Mouse (Mus musculus): Measurements from ENCODE around the gene Hadhb.

Hadhb gene

GRCm38 (mm10) chr5:30154474-30155394 is at the start of gene Hadhb, which contains the start of gene Hadha:
Hadhb (plus strand) TSS chr5:30155248.
Hadha (minus strand) TSS chr5:30155162.
- peak; percentile 95 for DNase-seq (ENCODE audit: low spot score)

DNA sequence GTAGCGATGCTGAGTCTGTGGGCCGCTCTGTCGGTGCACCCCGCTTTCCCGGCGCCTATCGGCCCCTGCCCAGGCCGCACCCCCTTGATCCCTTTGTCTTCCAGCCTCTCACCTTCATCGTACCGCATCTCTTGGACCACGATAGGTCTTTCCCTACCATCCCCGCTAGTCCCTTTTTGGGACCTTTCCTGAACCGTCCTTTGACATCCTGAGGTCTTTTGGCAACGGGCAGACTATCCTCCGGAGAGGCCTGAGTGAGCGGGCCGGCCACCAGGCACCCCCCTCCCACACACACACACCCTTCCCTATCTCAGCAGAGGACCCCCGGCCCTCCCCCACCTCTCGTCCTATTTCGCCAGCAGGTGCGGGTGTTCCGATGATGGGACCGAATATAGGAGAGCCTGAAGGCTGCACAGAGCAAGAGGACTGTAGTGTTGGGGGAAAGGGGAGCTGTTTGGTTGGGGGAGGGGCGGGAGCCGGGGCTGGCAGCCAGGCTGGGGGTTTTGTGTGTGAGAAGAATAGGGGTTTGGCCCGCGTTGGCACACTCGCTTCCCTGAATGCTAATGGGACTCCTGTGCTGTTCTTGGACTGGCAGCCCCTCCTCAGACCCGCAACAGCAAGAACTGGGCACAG is 49.3 kb upstream of the Hadhb start, which contains the start of gene 3110082J24Rik:
3110082J24Rik (minus strand) TSS at position 419 of the 633 bp plus-strand sequence.
- peak; percentile 5 for DNase-seq (ENCODE audit: low spot score)

GRCm38 (mm10) chr5:30106756-30107155 is 48.3 kb upstream of the Hadhb start:
- DNase-seq (ENCODE audit: low spot score) = peak; percentile 2

- DNase-seq (ENCODE audit: low spot score) = no peak
These were observed 47.9 kb upstream of the Hadhb start for GRCm38 (mm10) chr5:30107186-30107585.

DNA sequence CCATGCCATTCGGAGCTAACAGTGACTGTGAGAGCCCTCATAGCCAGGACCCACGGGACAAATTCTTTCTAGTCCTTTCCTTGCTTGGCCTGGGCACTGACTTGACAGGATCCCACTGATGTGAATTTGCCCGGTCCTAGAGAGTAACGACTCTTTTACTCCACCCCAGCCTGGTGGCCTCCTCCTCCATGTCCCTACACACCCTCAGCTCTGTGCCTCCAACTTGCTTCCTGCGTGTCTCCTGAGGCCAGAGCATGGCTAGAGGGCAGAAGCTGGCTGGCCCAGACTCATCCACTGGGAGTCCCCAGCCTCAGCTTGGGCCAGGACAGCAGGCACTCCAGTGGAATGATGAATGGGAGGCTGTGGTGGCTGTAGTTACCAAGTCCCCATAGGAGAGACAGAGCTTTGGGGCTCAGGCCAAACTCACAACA is 47.4 kb upstream of the Hadhb start:
- no peak for DNase-seq (ENCODE audit: low spot score)

DNA sequence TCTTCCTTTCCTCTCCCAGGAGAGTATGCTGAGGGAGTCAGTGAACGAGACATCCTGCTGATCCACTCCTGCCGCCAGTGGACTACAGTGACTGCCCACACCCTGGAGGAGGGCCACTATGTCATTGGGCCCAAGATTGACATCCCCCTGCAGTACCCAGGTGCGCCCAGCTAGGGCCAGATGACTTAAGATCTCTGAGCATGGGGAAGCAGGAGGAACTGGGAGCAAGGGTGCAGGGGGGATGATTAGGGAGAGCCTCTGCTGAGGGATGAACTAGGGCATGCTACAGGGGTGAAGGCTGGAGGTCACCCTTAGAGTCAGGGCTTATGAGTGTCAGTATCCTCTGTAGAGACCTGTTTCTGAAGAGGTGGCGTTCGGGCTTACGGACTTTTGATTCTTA is 46.8 kb upstream of the Hadhb start:
- no peak for DNase-seq (ENCODE audit: low spot score)

DNA sequence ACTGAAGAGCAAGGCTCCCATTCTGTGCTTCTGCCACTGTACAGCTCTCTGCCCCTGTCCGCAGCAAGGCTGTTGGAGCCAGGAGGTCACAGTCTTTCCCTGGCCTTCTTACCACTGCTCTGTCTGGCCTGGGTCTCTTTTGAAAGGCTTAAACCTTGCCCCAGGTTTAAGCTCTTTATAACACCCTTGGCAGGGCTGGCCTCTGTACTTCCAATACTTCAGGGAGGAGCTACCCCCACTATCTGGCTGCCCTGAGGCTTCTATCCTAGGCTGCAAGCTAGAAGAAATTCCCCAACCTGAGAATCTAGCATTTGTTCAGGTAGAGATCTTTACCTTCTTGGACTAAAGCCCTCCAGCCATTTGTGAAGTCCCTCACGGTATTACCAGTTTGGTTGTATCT is 45.1 kb upstream of the Hadhb start:
- no peak for DNase-seq (ENCODE audit: low spot score)

GRCm38 (mm10) chr5:30110371-30111060 is 44.5 kb upstream of the Hadhb start:
- DNase-seq (ENCODE audit: low spot score) = no peak

DNA sequence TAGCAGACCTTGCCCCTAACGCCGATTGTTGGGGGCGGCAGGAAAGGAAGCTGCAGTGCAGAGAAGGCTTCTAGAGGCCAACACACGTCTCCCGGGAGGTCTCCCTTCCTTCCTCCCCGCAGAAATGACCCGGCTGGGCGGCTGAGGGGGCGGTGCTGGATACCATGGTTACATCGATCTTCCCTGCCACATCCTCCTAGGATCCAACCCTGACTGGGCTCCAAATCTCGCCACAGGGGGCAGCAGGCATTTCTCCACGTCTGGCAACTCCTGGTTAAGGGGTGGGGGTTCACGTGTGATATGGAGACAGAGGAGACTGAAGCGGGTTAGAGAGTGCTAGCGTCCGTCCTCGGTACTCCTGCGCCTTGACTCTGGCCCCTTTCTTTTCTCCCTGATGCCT is 43.9 kb upstream of the Hadhb start:
- DNase-seq (ENCODE audit: low spot score) = no peak

GRCm38 (mm10) chr5:30111771-30112170 is 43.3 kb upstream of the Hadhb start:
- no peak for DNase-seq (ENCODE audit: low spot score)

DNA sequence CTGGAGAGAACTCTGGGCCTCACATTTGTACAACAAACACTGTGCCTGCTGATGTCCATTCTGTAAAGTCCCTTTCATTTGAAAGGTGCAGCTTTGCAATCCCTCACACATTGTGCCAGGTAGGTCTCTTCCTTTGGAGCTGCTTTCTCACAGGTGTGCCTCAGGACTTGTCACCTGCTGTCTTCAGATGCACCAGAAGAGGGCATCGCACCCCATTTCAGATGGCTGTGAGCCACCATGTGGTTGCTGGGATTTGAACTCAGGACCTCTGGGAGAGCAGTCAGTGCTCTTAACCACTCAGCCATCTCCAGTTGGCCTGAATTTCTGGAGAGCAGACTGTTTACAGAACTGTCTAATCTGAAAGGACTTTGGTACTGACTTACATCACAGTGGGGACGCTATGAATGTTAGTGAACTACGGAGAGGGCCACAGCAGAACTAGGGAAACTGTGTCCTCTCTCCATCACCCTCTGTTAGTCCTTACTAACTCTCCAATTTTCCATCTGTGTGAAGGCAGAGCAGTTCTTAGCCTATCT is 42.4 kb upstream of the Hadhb start:
- no peak for DNase-seq (ENCODE audit: low spot score)

DNA sequence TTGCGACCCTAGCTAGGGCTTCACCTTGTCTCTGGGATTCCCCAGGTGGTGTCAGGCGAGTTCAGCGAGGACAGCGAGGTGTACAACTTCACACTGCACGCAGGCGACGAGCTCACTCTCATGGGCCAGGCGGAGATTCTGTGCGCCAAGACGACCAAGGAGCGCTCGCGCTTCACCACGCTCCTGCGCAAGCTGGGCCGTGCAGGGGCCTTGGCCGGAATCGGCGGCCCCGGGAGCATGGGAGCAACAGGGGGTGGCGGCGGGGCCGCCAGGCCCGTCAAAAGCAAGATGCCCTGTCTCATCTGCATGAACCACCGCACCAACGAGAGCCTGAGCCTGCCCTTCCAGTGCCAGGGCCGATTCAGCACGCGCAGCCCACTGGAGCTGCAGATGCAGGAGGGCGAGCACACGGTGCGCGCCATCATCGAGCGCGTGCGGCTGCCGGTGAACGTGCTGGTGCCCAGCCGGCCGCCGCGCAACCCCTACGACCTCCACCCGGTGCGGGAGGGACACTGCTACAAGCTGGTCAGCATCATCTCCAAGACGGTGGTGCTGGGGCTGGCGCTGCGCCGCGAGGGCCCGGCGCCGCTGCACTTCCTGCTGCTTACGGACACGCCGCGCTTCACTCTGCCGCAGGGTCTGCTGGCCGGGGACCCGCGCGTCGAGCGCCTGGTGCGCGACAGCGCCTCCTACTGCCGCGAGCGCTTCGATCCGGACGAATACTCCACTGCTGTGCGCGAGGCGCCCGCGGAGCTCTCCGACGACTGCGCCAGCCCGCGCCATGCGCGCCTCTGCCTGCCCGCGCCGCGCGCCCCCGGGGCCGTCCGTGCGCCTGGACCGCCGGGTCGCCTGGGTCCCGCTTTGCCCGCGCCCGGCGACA is 40.9 kb upstream of the Hadhb start:
- DNase-seq (ENCODE audit: low spot score) = peak; percentile 73

- DNase-seq (ENCODE audit: low spot score) = no peak
These were observed 40.3 kb upstream of the Hadhb start for GRCm38 (mm10) chr5:30114761-30115140.

GRCm38 (mm10) chr5:30115718-30116117 is 39.3 kb upstream of the Hadhb start:
- no peak for DNase-seq (ENCODE audit: low spot score)

- DNase-seq (ENCODE audit: low spot score) = no peak
These were observed 37.0 kb upstream of the Hadhb start for GRCm38 (mm10) chr5:30118018-30118417.

DNA sequence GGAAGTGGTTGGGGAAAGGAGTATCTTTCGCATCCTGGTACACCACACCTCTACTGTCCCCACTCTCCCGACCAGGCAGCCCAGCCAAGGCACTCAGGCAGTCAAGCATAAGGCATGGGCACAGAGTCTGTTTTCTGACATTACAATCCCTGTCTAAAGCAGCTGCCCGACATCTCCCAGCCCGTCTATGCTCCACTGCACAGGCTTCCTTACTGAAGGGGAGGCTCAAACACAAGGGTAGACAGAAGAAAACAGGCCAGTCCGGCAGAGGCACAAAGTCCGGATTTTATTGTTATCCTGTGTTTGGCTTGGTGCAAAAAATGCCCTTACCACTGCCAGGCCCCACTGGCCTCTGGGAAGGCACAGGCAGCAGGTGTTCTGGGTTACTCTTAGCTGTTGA is 35.9 kb upstream of the Hadhb start:
- DNase-seq (ENCODE audit: low spot score) = no peak

DNA sequence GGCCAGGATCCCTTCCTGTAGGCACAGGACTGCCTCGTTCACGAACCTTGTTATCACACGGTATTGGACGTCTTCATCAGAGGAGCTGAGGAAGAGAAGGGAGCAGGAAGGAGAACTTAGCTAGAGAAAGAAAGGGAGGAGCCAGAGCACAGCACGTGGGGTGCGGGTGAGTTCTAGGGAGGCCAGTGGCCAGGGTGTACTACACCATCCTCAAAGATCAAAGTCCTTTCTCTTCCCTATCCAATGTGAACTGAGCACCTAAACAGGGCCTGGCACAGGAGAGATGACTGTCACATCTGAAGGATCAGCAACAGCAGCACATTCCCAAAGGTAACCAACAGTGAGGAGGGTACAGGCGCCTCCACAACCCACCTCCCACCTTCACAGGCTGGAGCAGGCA is 34.9 kb upstream of the Hadhb start:
- DNase-seq (ENCODE audit: low spot score) = no peak

DNA sequence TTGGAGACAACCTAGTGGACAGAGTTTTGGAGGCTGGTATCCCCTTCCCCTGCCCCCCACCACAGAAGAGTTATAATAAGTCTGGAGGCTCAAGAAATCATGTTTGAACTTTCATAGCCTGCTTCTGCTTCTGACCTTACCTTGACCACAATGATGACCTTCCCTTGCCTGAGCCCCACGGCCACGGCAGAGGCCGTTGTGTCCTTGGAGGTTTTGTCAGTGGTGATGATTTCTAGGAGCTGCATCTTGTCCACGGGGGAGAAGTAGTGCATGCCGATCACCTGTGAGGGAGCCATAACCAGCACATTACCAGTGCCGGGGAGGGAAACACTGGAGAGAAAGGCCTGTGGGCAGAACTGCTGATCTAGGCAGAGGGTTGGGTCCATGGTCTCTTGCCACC is 32.6 kb upstream of the Hadhb start:
- DNase-seq (ENCODE audit: low spot score) = no peak

DNA sequence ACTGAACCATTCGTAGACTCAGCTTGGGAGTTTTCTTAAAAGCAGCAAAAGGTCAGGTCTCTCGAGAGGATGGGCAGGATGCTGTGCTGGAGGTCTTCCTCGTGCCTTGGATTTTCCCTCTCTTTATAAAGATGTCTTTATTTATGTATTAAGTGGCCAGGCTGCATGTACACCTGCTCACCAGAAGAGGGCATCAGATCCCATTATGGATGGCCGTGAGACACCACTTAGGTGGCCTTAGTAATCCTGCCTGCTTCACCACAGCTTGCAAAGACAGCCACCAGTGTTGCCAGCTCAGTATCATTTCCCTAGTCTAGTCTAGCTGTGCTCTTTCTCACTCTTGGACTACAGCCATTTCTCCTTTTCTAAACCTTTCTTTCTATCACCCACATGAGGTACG is 29.5 kb upstream of the Hadhb start:
- DNase-seq (ENCODE audit: low spot score) = no peak

DNA sequence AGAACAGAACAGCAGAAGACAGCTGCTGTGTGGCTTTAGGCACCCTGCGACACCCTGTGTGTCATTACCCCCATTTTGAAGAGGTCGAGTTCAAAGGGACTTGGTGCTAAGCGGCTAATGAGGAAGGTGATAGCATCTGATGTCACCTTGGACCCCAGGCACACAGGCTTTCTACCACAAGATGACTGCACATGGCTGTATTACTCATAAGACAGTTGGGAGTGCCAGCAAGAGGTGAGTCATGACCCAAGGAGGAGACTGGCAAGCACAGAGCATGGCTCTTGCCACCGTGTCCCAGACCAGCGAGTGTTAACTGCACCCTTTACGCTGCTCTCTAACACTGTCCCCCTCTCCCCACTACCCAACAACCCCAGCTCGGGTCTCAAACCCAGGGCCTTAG is 28.3 kb upstream of the Hadhb start:
- no peak for DNase-seq (ENCODE audit: low spot score)

GRCm38 (mm10) chr5:30127921-30128597 is 27.0 kb upstream of the Hadhb start:
- no peak for DNase-seq (ENCODE audit: low spot score)
